Mouse (Mus musculus): ENCODE results near the gene Cercam.
A peak's percentile ranks its signal among the peaks of the same experiment; 100 is the strongest.

The Cercam gene

GRCm38 (mm10) chr2:29868949-29869645 lies at the start of gene Cercam:
Cercam (plus strand) TSS chr2:29869164.
- DNase-seq (ENCODE audit: low spot score), result peak; percentile 75

GRCm38 (mm10) chr2:29819363-29819762 lies 49.6 kb upstream of the Cercam start:
- no peak for DNase-seq (ENCODE audit: low spot score)

DNA sequence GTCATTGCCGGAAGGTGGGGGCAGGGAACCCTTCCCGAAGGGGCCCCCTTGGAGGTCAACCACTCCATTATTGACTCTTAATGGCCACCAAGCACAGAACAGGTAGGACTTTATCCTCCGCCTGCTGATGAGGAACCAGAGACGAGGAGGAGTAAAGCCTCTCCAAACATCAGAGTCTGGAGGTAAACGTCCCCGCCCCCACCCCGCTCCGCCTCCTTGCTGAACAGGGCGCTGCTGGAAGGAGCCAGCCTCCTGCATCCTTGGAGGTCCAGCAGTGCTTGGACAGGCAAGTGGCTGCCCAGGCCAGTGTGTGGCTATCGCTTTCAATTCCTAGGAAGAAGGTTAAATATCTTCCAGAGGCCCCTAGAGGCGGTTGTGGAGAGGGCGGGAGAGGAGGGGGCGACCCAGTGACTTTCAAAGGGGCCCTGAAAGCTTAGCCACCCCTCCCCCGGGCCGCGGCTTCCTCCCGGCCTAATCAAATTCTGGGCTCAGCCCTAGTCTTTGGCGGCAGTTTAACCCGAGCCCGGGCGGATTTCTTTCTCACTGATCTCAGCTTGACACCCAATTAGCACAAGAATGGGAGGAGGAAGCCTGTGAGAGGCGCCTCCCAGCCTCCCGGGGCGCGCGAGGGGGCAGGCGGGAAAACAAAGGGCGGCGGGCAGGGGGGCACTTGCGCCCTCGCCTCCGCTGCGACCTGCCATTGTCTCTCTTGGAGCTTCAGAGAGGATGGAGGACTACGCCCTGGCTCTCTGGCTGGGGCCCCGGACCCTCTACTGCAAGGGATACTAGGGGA lies 48.7 kb upstream of the Cercam start, which contains the start of gene Urm1:
Gene Urm1 (plus strand): TSS at position 51 of the 793 bp plus-strand sequence.
- DNase-seq (ENCODE audit: low spot score), result peak; percentile 54

- no peak for DNase-seq (ENCODE audit: low spot score)
Measured at GRCm38 (mm10) chr2:29826318-29826925, 42.5 kb upstream of the Cercam start.

- DNase-seq (ENCODE audit: low spot score), result peak; percentile 93
Measured at GRCm38 (mm10) chr2:29826926-29827708, 41.8 kb upstream of the Cercam start.

DNA sequence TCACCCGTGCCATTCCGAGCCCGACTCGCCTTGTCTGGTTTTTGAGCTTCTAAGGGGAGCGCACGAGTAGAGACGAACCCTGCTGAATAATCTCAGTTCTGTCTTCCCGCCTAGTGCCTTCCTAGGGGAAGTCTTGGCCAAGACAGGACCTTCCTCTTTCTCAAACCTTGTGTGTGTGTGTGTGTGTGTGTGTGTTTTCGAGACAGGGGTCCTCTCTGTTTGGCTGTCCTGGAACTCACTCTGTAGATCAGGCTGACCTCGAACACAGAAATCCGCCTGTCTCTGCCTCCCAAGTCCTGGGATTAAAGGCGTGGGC lies 41.3 kb upstream of the Cercam start:
- no peak for DNase-seq (ENCODE audit: low spot score)

DNA sequence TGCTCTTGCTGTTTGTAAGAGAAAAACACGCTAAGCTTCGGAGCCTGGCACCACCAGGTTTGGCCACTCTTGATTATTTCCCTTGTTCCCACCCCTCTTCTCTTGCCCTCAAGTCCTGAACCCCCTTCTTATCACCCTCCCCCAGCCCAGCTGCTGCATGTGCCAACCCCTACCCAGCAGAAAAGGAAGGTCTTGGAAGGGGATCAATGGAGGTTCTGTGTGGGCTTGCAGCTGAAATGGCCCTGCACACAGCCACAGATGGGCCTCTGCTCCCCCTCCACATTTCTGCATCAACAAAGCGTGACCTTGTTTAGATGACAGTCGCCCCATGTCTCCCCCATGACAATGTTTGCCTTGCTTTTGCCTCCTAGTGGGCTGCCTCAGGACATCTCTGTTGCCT lies 37.9 kb upstream of the Cercam start:
- DNase-seq (ENCODE audit: low spot score), result no peak

DNA sequence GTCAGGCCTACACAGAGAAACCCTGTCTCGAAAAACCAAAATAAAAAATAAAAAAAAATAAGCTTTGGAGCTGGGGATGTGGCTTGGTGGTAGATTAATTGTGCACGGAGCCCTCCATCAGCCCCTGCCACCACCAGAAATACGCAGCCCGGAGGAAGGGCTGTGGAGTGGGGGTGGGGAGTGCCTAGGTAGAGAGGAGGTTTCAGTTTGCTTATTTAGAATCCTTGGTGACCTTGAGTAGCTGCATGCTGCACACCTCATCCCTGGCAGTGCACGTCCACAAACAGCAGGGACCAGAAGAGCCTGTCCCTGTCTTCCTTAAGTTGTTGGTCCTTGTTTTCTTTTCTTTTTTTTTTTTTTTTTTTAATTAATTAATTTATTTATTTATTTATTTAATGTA lies 35.2 kb upstream of the Cercam start:
- no peak for DNase-seq (ENCODE audit: low spot score)

GRCm38 (mm10) chr2:29835391-29835899 lies 33.5 kb upstream of the Cercam start:
- DNase-seq (ENCODE audit: low spot score), result no peak

GRCm38 (mm10) chr2:29839460-29839859 lies 29.5 kb upstream of the Cercam start:
- DNase-seq (ENCODE audit: low spot score), result no peak

GRCm38 (mm10) chr2:29843231-29844105 lies 25.5 kb upstream of the Cercam start:
- no peak for DNase-seq (ENCODE audit: low spot score)

- DNase-seq (ENCODE audit: low spot score), result no peak
Measured at GRCm38 (mm10) chr2:29844115-29844514, 24.8 kb upstream of the Cercam start.

DNA sequence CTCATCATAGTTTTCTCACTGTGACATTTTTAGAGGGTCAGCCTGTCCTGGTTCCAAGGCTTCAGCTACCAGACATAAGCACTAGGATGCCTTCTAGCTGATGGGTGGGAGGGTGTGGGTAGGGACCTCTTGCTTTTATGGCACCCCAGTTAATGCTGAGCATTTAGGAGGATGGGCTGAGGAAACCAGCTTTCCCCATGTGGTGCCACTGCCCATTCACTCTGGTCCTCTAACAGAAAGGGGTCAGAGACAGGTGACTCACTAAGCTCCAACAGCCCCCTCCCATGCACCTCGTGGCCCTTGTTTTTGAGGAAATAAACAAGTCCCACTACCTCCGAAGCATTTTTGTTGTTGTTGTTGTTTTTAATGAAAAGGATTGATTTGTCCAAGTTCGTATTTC lies 24.3 kb upstream of the Cercam start:
- no peak for DNase-seq (ENCODE audit: low spot score)

DNA sequence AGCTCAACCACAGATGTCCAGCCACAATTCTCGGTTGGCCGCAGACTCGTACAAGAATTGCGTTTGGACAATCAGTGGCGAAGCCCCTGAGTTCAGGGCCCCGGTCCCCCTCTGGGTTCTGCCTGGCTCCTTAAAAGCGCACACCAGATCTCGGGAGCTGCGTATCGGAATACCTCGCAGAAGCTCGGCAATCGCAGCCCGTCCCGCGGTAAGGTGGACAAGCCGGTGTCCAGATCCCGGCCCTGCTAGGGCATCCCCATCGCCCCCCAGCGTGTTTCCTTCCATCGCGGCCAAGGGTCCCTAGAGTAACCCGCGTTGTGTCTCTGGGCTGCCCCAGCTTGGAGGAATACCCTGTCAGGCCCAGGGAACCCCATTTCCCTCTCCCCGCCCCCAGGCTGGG lies 23.3 kb upstream of the Cercam start:
- DNase-seq (ENCODE audit: low spot score), result no peak

- DNase-seq (ENCODE audit: low spot score), result no peak
Measured at GRCm38 (mm10) chr2:29846061-29846853, 22.7 kb upstream of the Cercam start.

DNA sequence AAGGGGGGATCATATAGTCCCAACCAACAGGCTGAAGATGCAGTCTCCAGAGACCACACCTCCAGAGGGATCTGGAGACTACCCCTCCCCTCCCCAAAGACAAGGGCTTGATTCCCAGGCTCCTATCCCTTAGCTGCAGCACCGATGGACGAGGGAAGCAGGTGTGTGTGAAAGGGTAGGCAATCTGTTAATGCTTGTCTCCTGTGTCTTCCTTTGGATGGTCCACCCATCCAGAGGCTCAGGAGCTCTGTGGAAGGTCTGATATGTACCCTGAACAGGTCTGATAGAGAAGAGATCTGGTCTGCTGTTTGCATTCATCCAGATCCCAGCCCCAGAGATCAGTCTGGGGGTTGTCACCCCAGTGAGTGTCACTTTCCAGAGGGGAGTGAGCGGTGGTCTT lies 22.1 kb upstream of the Cercam start:
- DNase-seq (ENCODE audit: low spot score), result no peak

DNA sequence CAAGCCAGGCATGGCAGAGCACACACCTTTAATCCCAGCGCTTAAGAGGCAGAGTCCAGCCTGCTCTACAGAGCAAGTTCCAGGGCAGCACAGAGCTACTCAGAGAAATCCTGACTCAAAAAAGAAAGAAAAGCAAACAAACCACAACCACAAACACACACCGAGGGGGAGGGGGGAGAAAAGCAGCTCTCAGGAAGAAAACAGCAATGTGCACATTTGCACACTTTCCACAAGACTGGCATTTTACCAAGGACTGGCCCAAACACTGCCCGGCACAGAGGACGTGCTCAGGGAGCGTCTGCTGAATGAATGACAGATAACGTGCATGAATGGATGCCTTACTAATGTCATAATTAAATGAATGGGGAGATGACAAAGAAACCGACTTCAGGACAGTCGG lies 19.9 kb upstream of the Cercam start:
- no peak for DNase-seq (ENCODE audit: low spot score)

GRCm38 (mm10) chr2:29849841-29850480 lies 19.0 kb upstream of the Cercam start:
- DNase-seq (ENCODE audit: low spot score), result no peak

DNA sequence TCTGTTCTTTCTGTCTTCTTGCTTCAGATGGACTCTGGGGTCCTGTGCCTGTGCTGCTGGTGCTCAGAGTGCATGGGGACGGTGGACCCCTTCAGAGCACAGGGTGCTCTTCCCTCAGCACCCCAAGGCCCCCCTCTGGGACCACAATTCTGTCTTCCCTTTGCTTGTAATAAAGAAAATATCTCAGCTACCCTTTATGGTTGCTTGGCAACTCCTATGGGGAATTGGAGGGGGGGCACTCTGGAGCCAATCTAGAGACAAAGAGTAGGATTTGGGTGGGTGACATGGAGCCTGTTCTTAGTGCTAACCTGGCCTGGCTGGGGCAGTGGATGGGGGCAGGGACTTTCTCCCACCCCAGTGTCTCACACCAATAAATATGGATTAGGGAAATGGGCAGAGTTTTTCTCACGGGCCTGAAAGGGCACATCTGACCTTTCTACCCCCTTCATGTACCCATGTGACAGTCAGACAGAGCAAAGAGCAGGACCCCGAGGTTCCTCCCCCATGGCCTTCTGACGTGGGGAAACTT lies 15.9 kb upstream of the Cercam start:
- DNase-seq (ENCODE audit: low spot score), result no peak

DNA sequence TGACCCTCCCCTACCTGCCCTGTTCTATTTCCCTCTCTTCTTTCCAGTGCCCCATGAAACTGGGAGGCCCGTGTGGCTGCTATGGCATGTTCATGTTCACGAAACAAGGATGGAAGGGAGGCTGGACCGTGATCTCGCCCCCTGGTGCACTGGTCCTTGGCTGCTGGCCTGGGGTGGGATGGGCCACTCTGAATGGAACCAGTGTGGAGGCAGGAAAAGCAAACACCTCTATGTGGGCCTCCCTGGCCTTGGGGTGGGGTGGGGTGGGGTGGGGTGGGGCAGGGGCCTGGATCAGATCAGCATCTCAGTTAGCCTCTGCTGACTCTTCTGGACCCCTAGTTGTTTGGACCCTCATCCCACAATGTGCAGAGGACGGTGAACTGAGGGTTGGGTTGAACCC lies 15.2 kb upstream of the Cercam start:
- no peak for DNase-seq (ENCODE audit: low spot score)

Data from ovary, adult 18-20 months (tissue).